Mouse (Mus musculus): ENCODE data around the gene Gm19935.

Gene Gm19935

GRCm38 (mm10) chr8:90817293-90817692, at the start of gene Gm19935:
Gene Gm19935 (minus strand): TSS chr8:90817393.
- no peak for DNase-seq

GRCm38 (mm10) chr8:90862038-90862437, 44.8 kb upstream of the Gm19935 start:
- DNase-seq, result no peak

GRCm38 (mm10) chr8:90861266-90861944, 44.2 kb upstream of the Gm19935 start:
- no peak for DNase-seq

GRCm38 (mm10) chr8:90858071-90858470, 40.9 kb upstream of the Gm19935 start:
- DNase-seq, result no peak

- no peak for DNase-seq
Measured at GRCm38 (mm10) chr8:90856952-90857351, 39.8 kb upstream of the Gm19935 start.

DNA sequence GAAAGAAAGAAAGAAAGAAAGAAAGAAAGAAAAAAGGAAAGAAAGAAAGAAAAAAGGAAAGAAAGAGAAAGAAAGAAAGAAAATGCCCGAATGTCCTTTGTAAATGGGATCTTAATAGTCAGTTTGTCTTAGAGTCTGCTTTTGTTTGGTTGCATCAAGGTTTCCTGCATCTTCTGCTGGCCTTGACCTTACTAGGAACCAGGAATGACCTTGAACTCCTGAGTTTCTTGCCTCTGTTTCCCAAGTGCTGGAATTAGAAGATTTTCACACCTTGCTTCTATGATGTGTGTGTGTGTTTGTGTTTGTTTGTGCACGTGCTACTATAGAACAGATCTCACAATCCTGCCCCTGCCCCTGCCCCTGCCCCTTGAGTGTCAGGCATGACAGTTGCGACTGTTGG, 39.0 kb upstream of the Gm19935 start:
- no peak for DNase-seq

- DNase-seq, result no peak
Measured at GRCm38 (mm10) chr8:90854671-90855161, 37.5 kb upstream of the Gm19935 start.

GRCm38 (mm10) chr8:90853971-90854670, 36.9 kb upstream of the Gm19935 start:
- DNase-seq, result no peak

- no peak for DNase-seq
Measured at GRCm38 (mm10) chr8:90851544-90851943, 34.4 kb upstream of the Gm19935 start.

- no peak for DNase-seq
Measured at GRCm38 (mm10) chr8:90849462-90850050, 32.4 kb upstream of the Gm19935 start.

DNA sequence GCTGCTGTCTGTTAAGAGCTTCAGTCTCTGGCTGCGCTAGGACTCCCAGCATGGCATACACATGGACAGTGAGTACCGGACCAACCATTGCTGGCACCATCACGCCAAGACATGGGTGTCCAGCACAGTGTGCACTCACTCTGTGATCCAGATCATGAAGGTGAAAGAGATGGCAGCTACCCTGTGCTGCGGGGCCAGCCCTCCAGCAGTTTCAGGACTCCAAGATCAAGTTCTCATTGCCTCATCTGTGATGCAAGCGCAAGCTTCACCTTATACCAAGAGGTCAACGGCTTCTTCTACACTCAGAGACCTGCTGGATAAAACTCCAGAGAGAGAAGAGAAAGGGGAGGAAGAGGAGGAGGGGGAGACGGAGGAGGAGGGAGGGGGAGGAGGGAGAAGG, 30.8 kb upstream of the Gm19935 start:
- DNase-seq, result no peak

DNA sequence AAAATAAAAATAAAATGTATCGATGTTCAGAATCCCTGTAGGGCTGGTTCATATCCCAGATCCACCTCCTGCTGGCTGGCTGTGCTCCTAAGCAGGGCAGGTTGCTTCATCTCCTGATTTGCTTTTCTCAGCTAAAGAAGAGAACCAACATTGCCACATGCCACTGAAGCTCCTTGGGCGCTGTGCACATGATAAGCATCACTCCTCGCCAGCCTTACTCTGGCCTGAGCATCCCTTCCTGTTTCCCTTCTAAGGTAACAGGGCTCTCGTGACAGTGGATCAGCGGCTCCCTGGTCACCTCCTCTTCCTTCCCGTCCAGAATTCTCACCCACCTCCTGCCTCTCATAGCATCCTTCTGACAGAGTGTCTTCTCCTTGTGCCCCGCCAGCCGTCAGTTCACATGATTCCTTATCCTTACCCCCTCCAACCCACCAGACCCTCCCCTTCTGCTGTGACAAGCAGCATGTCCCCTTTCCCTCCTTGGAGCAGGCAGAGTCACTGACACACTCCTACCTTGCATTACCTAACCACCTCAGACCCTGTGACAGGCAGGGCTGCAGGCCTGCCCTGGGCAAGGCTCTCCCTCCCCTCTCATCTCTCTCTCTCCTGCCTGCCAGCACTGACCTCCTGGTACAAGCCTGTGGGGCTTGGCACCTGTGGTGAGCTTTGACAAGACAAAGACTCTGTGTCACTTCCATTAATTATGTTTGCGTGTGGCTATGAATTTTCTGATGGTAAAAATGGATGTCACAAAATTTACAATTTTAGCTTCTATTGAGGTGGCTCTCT, 27.2 kb upstream of the Gm19935 start:
- no peak for DNase-seq

GRCm38 (mm10) chr8:90843127-90843526, 25.9 kb upstream of the Gm19935 start:
- DNase-seq, result no peak

DNA sequence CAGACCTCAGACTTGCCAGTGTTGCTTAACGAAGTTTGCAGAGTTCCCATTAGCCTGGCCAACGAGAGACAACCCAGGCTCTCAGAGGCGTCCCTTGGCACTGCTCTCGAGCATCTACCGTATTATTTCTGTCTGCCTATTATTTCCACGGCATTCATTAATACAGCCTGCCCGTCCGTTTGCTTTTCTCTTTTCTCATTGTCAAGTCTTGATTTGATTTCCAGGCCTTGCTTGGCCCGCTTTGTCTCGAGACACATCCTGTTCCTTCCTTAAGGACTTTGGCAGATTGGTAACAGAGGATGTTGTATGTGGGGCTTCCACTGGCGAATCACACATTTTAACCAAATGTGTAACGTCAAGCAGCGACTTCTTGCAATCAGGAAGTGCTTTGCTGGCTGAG, 24.1 kb upstream of the Gm19935 start:
- no peak for DNase-seq

- peak; percentile 45 for DNase-seq
Measured at GRCm38 (mm10) chr8:90839725-90840714, 22.8 kb upstream of the Gm19935 start.

GRCm38 (mm10) chr8:90837440-90837839, 20.2 kb upstream of the Gm19935 start:
- DNase-seq, result no peak

DNA sequence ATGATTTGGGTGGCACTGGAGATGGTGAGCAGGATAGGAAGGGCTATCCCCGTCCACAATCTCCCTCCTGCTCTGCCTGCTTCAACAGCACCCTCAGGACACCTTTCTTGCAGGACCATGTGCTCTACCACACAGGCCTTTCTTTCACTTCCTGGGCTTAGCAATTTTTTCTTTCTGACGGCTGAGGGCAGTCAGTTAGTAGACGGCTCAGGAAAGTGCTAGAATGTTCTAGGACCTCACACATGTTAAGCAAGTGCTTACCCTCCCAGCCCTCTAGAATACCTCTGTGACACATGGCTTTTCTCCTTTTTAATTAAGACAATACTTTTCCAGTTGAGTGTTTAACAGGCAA, 17.1 kb upstream of the Gm19935 start:
- DNase-seq, result no peak

- DNase-seq, result no peak
Measured at GRCm38 (mm10) chr8:90833628-90834320, 16.6 kb upstream of the Gm19935 start.

- peak; percentile 31 for DNase-seq
Measured at GRCm38 (mm10) chr8:90832576-90833289, 15.5 kb upstream of the Gm19935 start.

GRCm38 (mm10) chr8:90830980-90831379, 13.8 kb upstream of the Gm19935 start:
- DNase-seq, result no peak

DNA sequence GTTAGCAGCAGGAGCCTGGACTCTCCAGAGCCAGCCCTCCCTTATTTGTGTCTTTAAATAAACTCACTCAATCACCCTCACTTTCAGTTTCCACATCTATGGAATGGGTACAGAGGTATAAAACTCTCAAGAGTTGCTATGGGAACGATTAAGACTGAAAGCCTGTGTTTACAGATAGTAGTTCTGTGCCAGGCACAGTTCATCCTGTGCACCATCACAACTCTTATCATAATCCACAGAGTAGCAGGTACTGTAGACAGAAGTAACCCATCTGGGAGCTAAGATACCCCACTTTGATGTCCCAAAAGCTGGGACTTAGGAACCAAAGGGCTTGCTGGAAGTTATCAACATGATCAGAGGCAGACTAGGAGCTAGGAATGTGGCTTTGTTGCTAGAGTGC, 12.6 kb upstream of the Gm19935 start:
- no peak for DNase-seq
